Mouse (Mus musculus): ENCODE results near the gene Klf11. TPM values are rescaled to one million over a fixed set of nuclear protein-coding genes. Genes with fewer than 3 reads are reported as not detected.
A peak's percentile ranks its signal among the peaks of the same experiment; 100 is the strongest.

Klf11 gene
- polyA plus RNA-seq, 1 experiment from 2014 or later, result 12.3 TPM

- TF ChIP-seq CTCF (IDR thresholded peaks at IDR 0.05; ENCODE audit: low read depth), result no peak
- peak overlapping the region; percentile 72 for H3K4me2 ChIP-seq
- peaks cover 32% of the 10 kb centered on the region for H3K36me3 ChIP-seq (ENCODE audit: insufficient read depth)
- peaks cover 21% of the 10 kb centered on the region for H3K4me1 ChIP-seq (ENCODE audit: insufficient read depth)
- 1% methylated on average over 36 of the region's 36 CpGs for WGBS
- peak overlapping the region; percentile 90 for H3K4me3 ChIP-seq (ENCODE audit: low read depth, low read length)
- DNase-seq, result peak; percentile 98
- ATAC-seq (ENCODE audit: insufficient read depth), result peak; percentile 84
- H3K27me3 ChIP-seq (ENCODE audit: insufficient read depth, low read length), result no peaks in the 10 kb centered on the region
- peak overlapping the region; percentile 99 for H3K9ac ChIP-seq
- peak overlapping the region; percentile 98 for H3K27ac ChIP-seq (ENCODE audit: low read depth)
- H3K9me3 ChIP-seq (ENCODE audit: low read depth, low read length), result no peaks in the 10 kb centered on the region
These were observed 718 bp downstream of the Klf11 start for GRCm38 (mm10) chr12:24651642-24652342.

- Histone ChIP-seq H3K4me1 (ENCODE audit: insufficient read depth) (peaks cover 19% of the 10 kb centered on the region), H3K4me2 (no peak overlapping the region), H3K4me3 (ENCODE audit: low read depth, low read length) (no peak overlapping the region), H3K9ac (no peak overlapping the region), H3K27ac (ENCODE audit: low read depth) (no peak overlapping the region), H3K9me3 (ENCODE audit: low read depth, low read length) (no peaks in the 10 kb centered on the region), H3K36me3 (ENCODE audit: insufficient read depth) (peaks cover 49% of the 10 kb centered on the region), H3K27me3 (ENCODE audit: insufficient read depth, low read length) (no peaks in the 10 kb centered on the region)
- WGBS, result 82% methylated on average over 16 of the region's 16 CpGs
- no peak for TF ChIP-seq CTCF (IDR thresholded peaks at IDR 0.05; ENCODE audit: low read depth)
- ATAC-seq (ENCODE audit: insufficient read depth), result no peak
- no peak for DNase-seq
These were observed 3.2 kb downstream of the Klf11 start for GRCm38 (mm10) chr12:24654065-24654862.

GRCm38 (mm10) chr12:24656436-24656835 is 5.4 kb downstream of the Klf11 start:
- no peak overlapping the region for H3K4me3 ChIP-seq (ENCODE audit: low read depth, low read length)
- no peak for TF ChIP-seq CTCF (IDR thresholded peaks at IDR 0.05; ENCODE audit: low read depth)
- H3K9ac ChIP-seq, result no peak overlapping the region
- H3K36me3 ChIP-seq (ENCODE audit: insufficient read depth), result peaks cover 68% of the 10 kb centered on the region
- WGBS, result 67% methylated on average over 3 of the region's 3 CpGs
- H3K27ac ChIP-seq (ENCODE audit: low read depth), result no peak overlapping the region
- peaks cover 13% of the 10 kb centered on the region for H3K4me1 ChIP-seq (ENCODE audit: insufficient read depth)
- no peaks in the 10 kb centered on the region for H3K9me3 ChIP-seq (ENCODE audit: low read depth, low read length)
- H3K4me2 ChIP-seq, result no peak overlapping the region
- H3K27me3 ChIP-seq (ENCODE audit: insufficient read depth, low read length), result no peaks in the 10 kb centered on the region
- ATAC-seq (ENCODE audit: insufficient read depth) (no peak), DNase-seq (no peak)

GRCm38 (mm10) chr12:24658998-24659397 is 7.9 kb downstream of the Klf11 start:
- no peak for DNase-seq
- no peaks in the 10 kb centered on the region for H3K27me3 ChIP-seq (ENCODE audit: insufficient read depth, low read length)
- 84% methylated on average over 4 of the region's 4 CpGs for WGBS
- H3K4me2 ChIP-seq, result no peak overlapping the region
- H3K9me3 ChIP-seq (ENCODE audit: low read depth, low read length), result no peaks in the 10 kb centered on the region
- no peak overlapping the region for H3K9ac ChIP-seq
- peaks cover 73% of the 10 kb centered on the region for H3K36me3 ChIP-seq (ENCODE audit: insufficient read depth)
- H3K4me3 ChIP-seq (ENCODE audit: low read depth, low read length), result no peak overlapping the region
- H3K4me1 ChIP-seq (ENCODE audit: insufficient read depth), result no peaks in the 10 kb centered on the region
- ATAC-seq (ENCODE audit: insufficient read depth), result no peak
- H3K27ac ChIP-seq (ENCODE audit: low read depth), result no peak overlapping the region
- TF ChIP-seq CTCF (IDR thresholded peaks at IDR 0.05; ENCODE audit: low read depth), result no peak

GRCm38 (mm10) chr12:24659923-24660322 is 8.8 kb downstream of the Klf11 start:
- Histone ChIP-seq H3K9ac (no peak overlapping the region), H3K36me3 (ENCODE audit: insufficient read depth) (peaks cover 64% of the 10 kb centered on the region), H3K4me1 (ENCODE audit: insufficient read depth) (no peaks in the 10 kb centered on the region), H3K4me3 (ENCODE audit: low read depth, low read length) (no peak overlapping the region), H3K27ac (ENCODE audit: low read depth) (no peak overlapping the region), H3K27me3 (ENCODE audit: insufficient read depth, low read length) (no peaks in the 10 kb centered on the region), H3K4me2 (no peak overlapping the region), H3K9me3 (ENCODE audit: low read depth, low read length) (no peaks in the 10 kb centered on the region)
- ATAC-seq (ENCODE audit: insufficient read depth) (no peak), DNase-seq (no peak)
- 90% methylated on average over 9 of the region's 9 CpGs for WGBS
- TF ChIP-seq CTCF (IDR thresholded peaks at IDR 0.05; ENCODE audit: low read depth), result no peak

- no peak for DNase-seq
- 84% methylated on average over 4 of the region's 4 CpGs for WGBS
- Histone ChIP-seq H3K4me2 (no peak overlapping the region), H3K4me3 (ENCODE audit: low read depth, low read length) (no peak overlapping the region), H3K4me1 (ENCODE audit: insufficient read depth) (no peaks in the 10 kb centered on the region), H3K9me3 (ENCODE audit: low read depth, low read length) (no peaks in the 10 kb centered on the region), H3K36me3 (ENCODE audit: insufficient read depth) (peaks cover 53% of the 10 kb centered on the region), H3K27ac (ENCODE audit: low read depth) (no peak overlapping the region), H3K9ac (no peak overlapping the region), H3K27me3 (ENCODE audit: insufficient read depth, low read length) (no peaks in the 10 kb centered on the region)
- TF ChIP-seq CTCF (IDR thresholded peaks at IDR 0.05; ENCODE audit: low read depth), result no peak
- ATAC-seq (ENCODE audit: insufficient read depth), result no peak
These were observed 10.0 kb downstream of the Klf11 start for GRCm38 (mm10) chr12:24661100-24661499.

GRCm38 (mm10) chr12:24662131-24662530 is 11.1 kb downstream of the Klf11 start:
- Histone ChIP-seq H3K27me3 (ENCODE audit: insufficient read depth, low read length) (no peaks in the 10 kb centered on the region), H3K9me3 (ENCODE audit: low read depth, low read length) (no peaks in the 10 kb centered on the region), H3K27ac (ENCODE audit: low read depth) (no peak overlapping the region), H3K4me1 (ENCODE audit: insufficient read depth) (no peaks in the 10 kb centered on the region), H3K36me3 (ENCODE audit: insufficient read depth) (peaks cover 42% of the 10 kb centered on the region), H3K4me3 (ENCODE audit: low read depth, low read length) (no peak overlapping the region), H3K9ac (no peak overlapping the region), H3K4me2 (no peak overlapping the region)
- WGBS, result 80% methylated on average over 5 of the region's 5 CpGs
- no peak for TF ChIP-seq CTCF (IDR thresholded peaks at IDR 0.05; ENCODE audit: low read depth)
- DNase-seq (no peak), ATAC-seq (ENCODE audit: insufficient read depth) (no peak)
